Mouse (Mus musculus): ENCODE results near the gene Zc3hc1. TPM values are rescaled to one million over a fixed set of nuclear protein-coding genes. Genes with fewer than 3 reads are reported as not detected.
A peak's percentile ranks its signal among the peaks of the same experiment; 100 is the strongest.
"Not testable (repeated sequence)": the region's sequence is repeated elsewhere in the genome, so short reads cannot be mapped to it uniquely, and the experiment has no call there.

The Zc3hc1 gene
- total RNA-seq (2021), result 10 to 100 TPM; 14.8 to 19.3 TPM
- long read RNA-seq, experiment 1, transcript Zc3hc1-201 (10 exons, 1,824 nt), result major isoform, 29 of 34 reads
- long read RNA-seq, experiment 1, partial matches to known transcripts, result 2 of 34 reads
- long read RNA-seq, experiment 1, other reads (novel, unspliced or antisense), result 1 of 34 reads
- long read RNA-seq, experiment 2, transcript Zc3hc1-201 (10 exons, 1,824 nt), result major isoform, 21 of 24 reads
- long read RNA-seq, experiment 2, partial matches to known transcripts, result 1 of 24 reads
- long read RNA-seq, experiment 2, other reads (novel, unspliced or antisense), result 1 of 24 reads

GRCm38 (mm10) chr6:30390714-30391697 lies at the start of gene Zc3hc1:
Gene Zc3hc1, minus strand, starts transcription at chr6:30391028.
- peak; percentile 85 to 87 for DNase-seq

- DNase-seq, result no peak
These were observed 48.7 kb upstream of the Zc3hc1 start for GRCm38 (mm10) chr6:30439576-30439975.

- DNase-seq, result no peak
These were observed 46.2 kb upstream of the Zc3hc1 start for GRCm38 (mm10) chr6:30437054-30437453.

GRCm38 (mm10) chr6:30436476-30436875 lies 45.6 kb upstream of the Zc3hc1 start:
- DNase-seq, result peak; percentile 25 to 47

- DNase-seq, result no peak
These were observed 41.8 kb upstream of the Zc3hc1 start for GRCm38 (mm10) chr6:30432461-30433192.

- DNase-seq, result no peak
These were observed 26.0 kb upstream of the Zc3hc1 start for GRCm38 (mm10) chr6:30416801-30417200.

GRCm38 (mm10) chr6:30416126-30416525 lies 25.3 kb upstream of the Zc3hc1 start:
- DNase-seq, result no peak

- DNase-seq, result no peak
These were observed 20.5 kb upstream of the Zc3hc1 start for GRCm38 (mm10) chr6:30411311-30411710.

- DNase-seq, result no peak
These were observed 18.7 kb upstream of the Zc3hc1 start for GRCm38 (mm10) chr6:30409399-30410093.

- DNase-seq, result no peak
These were observed 17.4 kb upstream of the Zc3hc1 start for GRCm38 (mm10) chr6:30408276-30408675.

GRCm38 (mm10) chr6:30404671-30405070 lies 13.8 kb upstream of the Zc3hc1 start:
- no peak for DNase-seq

GRCm38 (mm10) chr6:30403465-30403864 lies 12.6 kb upstream of the Zc3hc1 start:
- peak; percentile 71 to 83 for DNase-seq

- DNase-seq, result no peak
These were observed 11.3 kb upstream of the Zc3hc1 start for GRCm38 (mm10) chr6:30402091-30402491.

- DNase-seq, result peak; percentile 100
These were observed 10.6 kb upstream of the Zc3hc1 start, which contains the start of gene Klhdc10 for GRCm38 (mm10) chr6:30401308-30402015. Gene Klhdc10, plus strand, starts transcription at chr6:30401868.

- DNase-seq, result no peak
These were observed 9.9 kb upstream of the Zc3hc1 start for GRCm38 (mm10) chr6:30400716-30401115.

GRCm38 (mm10) chr6:30400146-30400545 lies 9.3 kb upstream of the Zc3hc1 start:
- no peak for DNase-seq

GRCm38 (mm10) chr6:30391996-30392395 lies 1.2 kb upstream of the Zc3hc1 start:
- no peak for DNase-seq

- DNase-seq, result not testable (repeated sequence)
These were observed 557 bp downstream of the Zc3hc1 start for GRCm38 (mm10) chr6:30390271-30390670.

- no peak for DNase-seq
These were observed 9.7 kb downstream of the Zc3hc1 start for GRCm38 (mm10) chr6:30381116-30381515.

- peak; percentile 76 to 88 for DNase-seq
These were observed 15.0 kb downstream of the Zc3hc1 start for GRCm38 (mm10) chr6:30375791-30376190.
